Mouse (Mus musculus) liver, embryonic 13.5 days (tissue): ENCODE measurements at regions not wholly inside any gene's neighbourhood (a gene's known extent, or its start where the extent isn't known, plus 50 kb on each side); places are given as distances from the start of the nearest gene placed in this dataset.

Experiments
- ATAC-seq: fragments of 200-750 bp; cut with Nextera tagmentation; 2 replicates; pipeline ENCODE4 v1.8.0; 2017; ENCODE audit warnings: low read depth, mild to moderate bottlenecking, moderate number of reproducible peaks, moderate library complexity
- DNase-seq: peaks from one replicate; pipeline ENCODE4 v3.0.0; 2022
- H3K27ac ChIP-seq: fragments of 300-500 bp; sonication (generic); 2 replicates; pipeline ENCODE4 v1.5.1; 2015; ENCODE audit warnings: moderate library complexity, mild to moderate bottlenecking, inconsistent platforms
- H3K27me3 ChIP-seq: fragments of 300-500 bp; sonication (generic); 2 replicates; pipeline ENCODE4 v1.6.1; 2015; ENCODE audit warnings: mild to moderate bottlenecking, inconsistent platforms
- H3K36me3 ChIP-seq: fragments of 300-500 bp; sonication (generic); 2 replicates; pipeline ENCODE4 v1.6.1; 2015; ENCODE audit warnings: mild to moderate bottlenecking, inconsistent platforms
- H3K4me1 ChIP-seq: fragments of 300-500 bp; sonication (generic); replicated peaks from 2 replicates; pipeline ENCODE4 v1.6.1; 2015; ENCODE audit warnings: inconsistent platforms
- H3K4me2 ChIP-seq: fragments of 300-500 bp; sonication (generic); 2 replicates; pipeline ENCODE4 v1.6.1; 2015; ENCODE audit warnings: inconsistent platforms, mild to moderate bottlenecking, moderate library complexity
- H3K4me3 ChIP-seq: fragments of 300-500 bp; sonication (generic); replicated peaks from 2 replicates; pipeline ENCODE4 v1.5.1; 2015; ENCODE audit warnings: mild to moderate bottlenecking, inconsistent platforms
- H3K9ac ChIP-seq: fragments of 300-500 bp; sonication (generic); 2 replicates; pipeline ENCODE4 v1.6.1; 2015; ENCODE audit warnings: mild to moderate bottlenecking, inconsistent platforms
- H3K9me3 ChIP-seq: fragments of 300-500 bp; sonication (generic); replicated peaks from 2 replicates; pipeline ENCODE4 v1.6.1; 2016; ENCODE audit warnings: inconsistent platforms
- WGBS: fragments of 180-500 bp; shearing (Covaris S2); methylation state at CpG from one replicate; pipeline ENCODE4 v1.1.7; 2015; ENCODE audit not compliant: insufficient replicate concordance; 5-methylcytosine and 5-hydroxymethylcytosine counted together

DNA sequence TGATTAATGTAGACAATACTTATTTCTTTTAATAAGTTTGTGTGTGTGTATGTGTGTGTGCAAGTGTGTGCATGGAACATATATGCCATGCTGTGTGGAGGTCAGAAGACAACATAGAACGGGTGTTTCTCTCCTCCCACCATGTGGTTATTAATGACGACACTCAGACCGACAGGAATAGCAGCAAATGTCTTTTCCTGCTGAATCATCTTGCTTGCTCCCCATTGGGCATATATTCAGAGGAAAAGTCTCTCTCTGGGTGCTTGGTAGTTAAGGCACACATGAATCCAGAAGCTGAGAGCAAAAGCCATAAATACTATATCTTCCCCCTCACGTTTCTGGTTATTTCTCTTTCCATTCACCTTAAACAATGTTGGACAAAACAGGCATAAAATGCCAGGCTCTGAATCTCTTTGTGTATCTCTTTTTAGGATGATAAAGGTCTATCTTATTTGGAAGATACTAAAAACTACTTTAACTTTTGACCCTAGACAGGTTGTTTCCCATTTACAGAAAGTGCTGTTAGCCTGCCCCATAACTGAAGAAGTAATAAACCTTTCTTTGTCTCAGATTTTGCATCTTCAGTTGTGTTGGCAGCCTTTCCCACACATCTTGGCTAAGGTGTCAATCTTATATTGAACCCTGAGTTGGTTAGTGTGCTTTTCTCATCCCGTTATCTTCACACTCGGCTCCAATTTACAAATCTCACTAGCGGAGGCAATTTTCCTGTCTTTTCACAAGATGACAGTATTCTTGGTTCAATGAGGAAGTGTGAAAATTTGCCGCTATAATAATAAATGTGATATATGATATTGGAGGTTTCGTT lies 337.9 kb downstream of the Pdha2 start:
- no peak overlapping the region for H3K4me2 ChIP-seq
- no peaks in the 10 kb centered on the region for H3K27me3 ChIP-seq
- 64% methylated on average over 9 of the region's 9 CpGs for WGBS
- no peak overlapping the region for H3K27ac ChIP-seq
- no peak overlapping the region for H3K4me3 ChIP-seq
- no peak overlapping the region for H3K9ac ChIP-seq
- peaks cover 3% of the 10 kb centered on the region; the same call in 1 of the 2 replicates for H3K4me1 ChIP-seq
- ATAC-seq (no peak), DNase-seq (no peak)
- H3K36me3 ChIP-seq: no peaks in the 10 kb centered on the region
- H3K9me3 ChIP-seq: no peaks in the 10 kb centered on the region

DNA sequence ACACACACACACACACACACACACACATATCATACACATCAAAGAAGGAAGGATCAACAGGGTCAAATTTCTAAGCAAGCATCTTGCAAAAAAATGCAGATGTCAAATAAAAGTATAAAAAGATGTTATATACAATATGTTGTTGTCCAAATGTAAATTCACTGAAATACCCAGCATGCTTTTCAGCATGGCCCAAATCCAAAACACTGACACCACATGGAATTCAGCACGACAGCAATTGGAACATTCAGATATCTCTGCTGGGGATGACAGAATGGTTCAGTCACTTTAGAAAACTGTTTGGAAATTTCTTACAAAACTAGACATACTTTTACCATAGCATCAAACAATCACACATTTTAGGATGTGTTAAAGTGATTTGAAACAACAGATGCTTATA lies 339.6 kb downstream of the Pdha2 start:
- Histone ChIP-seq H3K9me3 (no peaks in the 10 kb centered on the region), H3K9ac (no peak overlapping the region), H3K36me3 (no peaks in the 10 kb centered on the region), H3K27me3 (no peaks in the 10 kb centered on the region), H3K4me2 (no peak overlapping the region), H3K27ac (no peak overlapping the region), H3K4me3 (no peak overlapping the region), H3K4me1 (peaks cover 3% of the 10 kb centered on the region; the same call in 1 of the 2 replicates)
- WGBS: 68% methylated on average over 1 of the region's 1 CpGs
- no peak for ATAC-seq
- DNase-seq: no peak

DNA sequence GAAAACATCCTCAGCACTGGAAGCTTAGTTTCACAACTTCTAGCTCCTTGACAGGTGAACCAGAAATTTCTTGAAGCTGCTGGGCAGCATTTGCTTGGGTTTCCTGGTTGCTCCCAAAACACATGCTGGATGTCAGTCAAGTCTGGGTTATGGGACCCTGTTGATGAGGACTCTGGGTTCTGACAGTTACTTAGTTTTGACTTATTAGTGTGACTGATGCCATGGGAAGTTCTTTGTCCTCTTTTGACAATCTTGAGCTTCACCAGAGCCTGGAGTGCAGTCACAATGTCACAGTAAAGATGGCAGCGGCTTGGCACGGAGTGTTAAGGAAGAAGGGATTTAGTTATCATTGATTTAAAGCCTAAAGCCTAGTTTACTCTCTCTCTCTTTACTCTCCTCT lies 340.9 kb downstream of the Pdha2 start:
- ATAC-seq (no peak), DNase-seq (no peak)
- Histone ChIP-seq H3K27ac (no peak overlapping the region), H3K9ac (no peak overlapping the region), H3K4me3 (no peak overlapping the region), H3K27me3 (no peaks in the 10 kb centered on the region), H3K9me3 (no peaks in the 10 kb centered on the region), H3K4me1 (no peaks in the 10 kb centered on the region; the same call in 1 of the 2 replicates), H3K4me2 (no peak overlapping the region), H3K36me3 (no peaks in the 10 kb centered on the region)
- 87% methylated on average over 2 of the region's 2 CpGs for WGBS

DNA sequence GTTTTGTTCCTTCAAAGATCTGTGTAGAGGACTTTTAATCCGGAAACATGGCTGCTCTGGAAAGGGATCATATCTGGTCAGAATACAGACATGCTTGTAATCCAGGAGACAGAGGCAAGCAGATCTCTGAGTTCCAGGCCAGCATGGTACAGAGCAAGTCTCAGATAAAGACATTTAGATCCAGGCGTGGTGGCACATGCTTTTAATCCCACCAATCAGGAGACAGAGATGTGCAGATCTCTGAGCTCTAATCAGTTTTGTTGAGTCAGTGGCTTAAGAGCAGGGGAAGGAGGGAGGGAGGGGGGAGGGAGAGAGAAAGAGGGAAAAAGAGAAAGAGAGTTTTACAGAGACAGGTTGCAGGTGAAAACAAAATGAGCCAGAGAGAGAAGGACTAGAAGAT lies 372.0 kb downstream of the Pdha2 start:
- no peak overlapping the region for H3K4me3 ChIP-seq
- H3K27ac ChIP-seq: no peak overlapping the region
- no peak overlapping the region for H3K4me2 ChIP-seq
- no peaks in the 10 kb centered on the region for H3K4me1 ChIP-seq
- H3K9me3 ChIP-seq: no peaks in the 10 kb centered on the region
- no peaks in the 10 kb centered on the region for H3K27me3 ChIP-seq
- H3K9ac ChIP-seq: no peak overlapping the region
- no peak for DNase-seq
- no peak; the same call in 1 of the 2 replicates for ATAC-seq
- WGBS: 40% methylated on average over 2 of the region's 2 CpGs
- no peaks in the 10 kb centered on the region for H3K36me3 ChIP-seq

DNA sequence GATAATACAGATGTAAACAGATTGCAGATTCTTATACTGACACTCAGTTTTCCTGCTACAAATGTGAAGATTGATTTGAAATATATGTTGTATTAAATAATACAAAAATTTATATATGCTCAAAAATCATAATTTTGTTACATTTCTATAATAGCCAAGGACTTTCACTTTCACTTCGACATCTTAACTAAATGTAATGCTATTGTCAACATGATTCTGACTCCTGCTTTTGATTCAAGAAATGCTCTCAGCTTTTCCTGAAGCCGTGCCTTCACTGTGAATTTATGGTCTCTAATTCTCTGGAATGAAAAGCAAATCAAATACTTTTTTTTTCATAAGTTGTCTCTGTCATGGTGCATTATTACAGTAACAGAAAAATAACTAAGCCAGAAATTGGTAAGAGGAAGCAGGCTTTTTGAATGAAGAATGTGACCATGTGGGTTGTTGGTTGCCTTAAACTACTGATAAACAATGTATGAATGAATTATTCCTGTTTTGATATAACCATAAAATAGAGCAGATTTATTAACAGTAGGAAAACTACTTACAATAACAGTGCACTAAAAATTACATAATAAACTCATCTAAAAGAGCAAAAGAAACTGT lies 374.1 kb downstream of the Pdha2 start:
- no peaks in the 10 kb centered on the region for H3K9me3 ChIP-seq
- no peak overlapping the region for H3K27ac ChIP-seq
- no peaks in the 10 kb centered on the region for H3K4me1 ChIP-seq
- 53% methylated on average over 2 of the region's 2 CpGs for WGBS
- ATAC-seq: no peak
- H3K4me3 ChIP-seq: no peak overlapping the region
- no peak overlapping the region for H3K9ac ChIP-seq
- H3K4me2 ChIP-seq: no peak overlapping the region
- H3K36me3 ChIP-seq: no peaks in the 10 kb centered on the region
- no peak for DNase-seq
- H3K27me3 ChIP-seq: no peaks in the 10 kb centered on the region

DNA sequence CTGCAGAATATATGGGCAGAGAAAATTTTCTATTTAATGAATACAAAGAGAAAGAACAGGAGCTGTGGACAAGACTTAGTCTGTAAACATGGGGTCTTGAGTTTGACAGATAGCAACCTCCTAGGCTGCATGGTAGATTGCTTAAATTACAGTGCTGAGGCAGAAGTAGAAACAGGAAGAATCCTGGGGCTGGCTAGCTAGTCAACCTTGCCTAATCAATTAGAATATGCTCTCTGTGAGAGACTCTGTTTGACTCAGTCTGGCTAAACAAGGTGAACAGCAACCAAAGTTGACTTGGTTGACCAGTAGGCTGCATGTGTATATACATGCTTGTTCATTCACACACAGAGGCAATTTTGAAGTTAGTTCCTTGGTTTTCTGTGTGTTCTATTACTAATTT lies 390.9 kb downstream of the Pdha2 start:
- no peak overlapping the region for H3K9ac ChIP-seq
- no peaks in the 10 kb centered on the region for H3K9me3 ChIP-seq
- H3K4me2 ChIP-seq: no peak overlapping the region
- H3K36me3 ChIP-seq: no peaks in the 10 kb centered on the region
- no peak overlapping the region for H3K4me3 ChIP-seq
- no peaks in the 10 kb centered on the region for H3K27me3 ChIP-seq
- H3K27ac ChIP-seq: no peak overlapping the region
- no peaks in the 10 kb centered on the region for H3K4me1 ChIP-seq
- no peak for DNase-seq
- no peak for ATAC-seq

DNA sequence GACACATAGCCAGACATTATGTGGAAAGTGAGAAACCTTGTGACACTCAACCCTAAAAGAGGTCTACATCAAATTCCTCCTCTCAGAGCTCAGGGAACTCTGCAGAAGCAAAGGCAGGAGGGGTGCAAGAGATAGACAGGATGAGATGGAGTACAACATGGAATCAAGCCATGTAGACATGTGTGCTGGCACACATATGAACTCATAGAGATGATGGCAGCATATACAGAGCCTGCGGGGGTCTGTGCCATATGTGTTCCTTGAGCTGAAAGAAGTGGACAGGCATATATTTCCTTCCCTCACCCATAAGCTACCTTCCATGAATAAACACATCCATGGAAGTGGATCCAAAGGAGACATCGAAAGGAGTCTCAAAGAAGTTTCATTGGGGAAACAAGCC lies 406.6 kb downstream of the Pdha2 start:
- WGBS: 67% methylated on average over 2 of the region's 2 CpGs
- ATAC-seq: no peak
- H3K4me3 ChIP-seq: no peak overlapping the region

DNA sequence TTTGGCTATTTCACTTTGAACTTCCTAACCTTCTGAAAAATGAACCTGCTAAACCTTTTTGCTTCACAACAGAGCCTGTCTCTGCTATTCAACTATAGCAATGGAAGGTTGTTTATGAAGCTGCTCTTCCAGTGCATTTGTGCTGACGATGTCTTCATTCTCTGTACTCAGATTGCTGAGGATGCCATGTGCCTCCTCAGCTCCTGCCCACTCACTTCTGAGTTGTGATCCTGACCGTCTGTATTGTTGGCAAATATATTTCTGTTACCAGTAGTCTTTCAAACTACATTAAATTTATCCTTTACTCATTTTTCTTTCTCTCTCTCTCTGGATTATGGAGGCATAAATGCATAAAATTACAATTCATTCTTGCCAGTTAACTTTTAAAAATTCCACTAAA lies 419.2 kb downstream of the Pdha2 start:
- ATAC-seq: no peak
- Histone ChIP-seq H3K27me3 (no peaks in the 10 kb centered on the region), H3K4me1 (no peaks in the 10 kb centered on the region), H3K4me3 (no peak overlapping the region), H3K9ac (no peak overlapping the region), H3K27ac (no peak overlapping the region), H3K4me2 (no peak overlapping the region), H3K9me3 (no peaks in the 10 kb centered on the region), H3K36me3 (no peaks in the 10 kb centered on the region)
- DNase-seq: no peak
- 70% methylated on average over 2 of the region's 2 CpGs for WGBS

More for the DNA sequence above, 406.6 kb downstream of the Pdha2 start:
- DNase-seq: no peak
- Histone ChIP-seq H3K4me2 (no peak overlapping the region), H3K9me3 (no peaks in the 10 kb centered on the region), H3K4me1 (no peaks in the 10 kb centered on the region), H3K27me3 (no peaks in the 10 kb centered on the region), H3K36me3 (no peaks in the 10 kb centered on the region), H3K27ac (no peak overlapping the region), H3K9ac (no peak overlapping the region)

DNA sequence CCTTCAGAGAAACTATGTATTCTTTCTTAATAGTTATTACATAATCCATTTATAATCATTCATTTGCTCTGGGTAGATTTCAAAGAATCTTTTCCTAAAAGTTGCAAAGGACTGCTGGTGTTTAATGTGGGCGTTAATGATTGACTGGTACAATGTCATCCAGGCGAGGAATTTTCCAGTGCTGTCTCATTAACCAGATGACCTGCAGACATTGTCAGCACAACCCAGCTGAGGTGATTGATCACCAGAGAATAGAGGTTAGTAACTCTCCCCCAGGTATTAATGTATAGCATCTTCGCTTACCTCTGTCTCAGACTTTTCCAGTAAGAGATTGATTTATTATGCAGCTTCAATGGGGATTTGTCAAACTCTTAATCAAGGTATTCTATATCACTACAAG lies 426.5 kb downstream of the Pdha2 start:
- Histone ChIP-seq H3K27me3 (no peaks in the 10 kb centered on the region), H3K27ac (no peak overlapping the region), H3K4me2 (no peak overlapping the region), H3K4me1 (no peaks in the 10 kb centered on the region), H3K36me3 (no peaks in the 10 kb centered on the region), H3K9me3 (no peaks in the 10 kb centered on the region), H3K4me3 (no peak overlapping the region), H3K9ac (no peak overlapping the region)
- WGBS: 65% methylated on average over 3 of the region's 3 CpGs
- DNase-seq (no peak), ATAC-seq (no peak)

DNA sequence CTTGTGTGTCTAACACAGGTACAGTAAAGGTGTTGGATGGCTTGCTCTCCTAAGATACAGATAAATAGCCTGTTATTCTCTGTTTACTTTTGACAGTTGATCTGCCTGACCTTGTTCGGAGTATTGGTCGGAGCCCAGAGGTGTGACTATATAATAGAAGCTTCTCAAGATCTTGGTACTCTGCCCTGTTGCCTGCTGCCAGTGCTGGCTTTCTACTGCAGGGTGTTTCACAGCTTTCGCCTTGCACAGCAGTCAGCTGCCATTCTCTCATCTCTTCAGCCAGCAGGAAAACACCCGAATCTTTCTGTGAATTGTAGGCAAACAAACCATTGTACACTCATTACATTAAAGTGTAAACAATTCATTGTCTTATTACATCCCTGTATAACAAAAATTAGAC lies 452.1 kb downstream of the Pdha2 start:
- Histone ChIP-seq H3K4me3 (no peak overlapping the region), H3K4me1 (no peaks in the 10 kb centered on the region), H3K27me3 (no peaks in the 10 kb centered on the region), H3K36me3 (no peaks in the 10 kb centered on the region), H3K27ac (no peak overlapping the region), H3K9me3 (no peaks in the 10 kb centered on the region), H3K4me2 (no peak overlapping the region), H3K9ac (no peak overlapping the region)
- no peak for DNase-seq
- no peak for ATAC-seq
- WGBS: 66% methylated on average over 4 of the region's 4 CpGs

DNA sequence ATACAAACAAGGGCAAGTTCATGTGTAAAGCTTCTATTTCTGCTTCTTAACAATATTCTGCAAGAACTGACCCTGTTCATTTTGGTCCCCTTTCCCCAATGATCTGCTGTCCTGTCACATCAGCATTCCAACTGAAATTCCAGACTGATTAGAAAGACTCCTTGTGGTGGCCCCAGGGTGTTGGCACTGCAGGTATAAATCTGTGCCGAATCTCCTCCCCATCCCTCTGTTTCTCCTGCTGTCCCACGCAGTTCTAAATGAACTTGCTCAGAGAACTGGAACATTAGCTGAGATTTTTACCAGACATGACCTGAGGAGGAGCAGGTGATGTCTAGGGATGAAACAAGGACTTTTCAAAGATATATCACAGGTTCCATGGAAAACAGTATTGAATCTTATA lies 467.7 kb downstream of the Pdha2 start:
- DNase-seq (no peak), ATAC-seq (no peak)
- Histone ChIP-seq H3K4me2 (no peak overlapping the region), H3K4me1 (no peaks in the 10 kb centered on the region), H3K9ac (no peak overlapping the region), H3K4me3 (no peak overlapping the region), H3K9me3 (no peaks in the 10 kb centered on the region), H3K27ac (no peak overlapping the region), H3K27me3 (no peaks in the 10 kb centered on the region), H3K36me3 (no peaks in the 10 kb centered on the region)
- 47% methylated on average over 2 of the region's 2 CpGs for WGBS

DNA sequence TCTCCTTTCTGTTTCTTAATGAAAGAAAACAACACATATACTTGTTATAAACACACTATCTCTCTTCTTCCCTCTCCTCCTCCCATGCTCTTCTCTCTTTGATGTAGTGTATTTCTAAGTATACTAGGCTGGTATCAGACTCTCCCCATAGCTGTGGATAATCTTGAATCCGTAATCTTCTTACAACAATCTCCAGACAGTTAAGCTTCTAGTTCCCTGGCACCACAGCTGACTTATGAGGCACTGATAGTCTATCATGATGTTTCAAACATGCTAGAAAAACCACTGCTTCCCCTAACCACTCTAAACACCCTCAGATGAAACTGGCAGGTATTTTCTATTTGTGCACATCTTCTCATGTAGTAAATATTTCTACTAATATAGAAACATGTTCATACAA lies 471.7 kb downstream of the Pdha2 start:
- no peak overlapping the region for H3K9ac ChIP-seq
- DNase-seq (no peak), ATAC-seq (no peak)
- no peaks in the 10 kb centered on the region for H3K4me1 ChIP-seq
- H3K36me3 ChIP-seq: no peaks in the 10 kb centered on the region
- no peak overlapping the region for H3K4me2 ChIP-seq
- 39% methylated on average over 1 of the region's 1 CpGs for WGBS
- H3K9me3 ChIP-seq: no peaks in the 10 kb centered on the region
- H3K4me3 ChIP-seq: no peak overlapping the region
- H3K27me3 ChIP-seq: no peaks in the 10 kb centered on the region
- H3K27ac ChIP-seq: no peak overlapping the region
